Mouse (Mus musculus) small intestine, adult 2 months (tissue): Measurements from ENCODE around the gene Gpm6a.

Experiments used
- CTCF ChIP-seq: fragments of 200-500 bp; IDR thresholded peaks from 2 replicates; pipeline ENCODE4 v1.5.1; 2012; ENCODE audit warnings: low read depth, mild to moderate bottlenecking, control low read depth, inconsistent platforms, low read length, moderate library complexity, mixed read lengths; ENCODE audit not compliant: insufficient replicate concordance, insufficient read length; ENCODE audit errors: extremely low read depth
- POLR2A ChIP-seq: fragments of 200-500 bp; IDR thresholded peaks from 2 replicates; pipeline ENCODE4 v1.6.1; 2012; ENCODE audit warnings: low read depth, mild to moderate bottlenecking, control low read depth, inconsistent platforms, low read length, moderate library complexity

DNA sequence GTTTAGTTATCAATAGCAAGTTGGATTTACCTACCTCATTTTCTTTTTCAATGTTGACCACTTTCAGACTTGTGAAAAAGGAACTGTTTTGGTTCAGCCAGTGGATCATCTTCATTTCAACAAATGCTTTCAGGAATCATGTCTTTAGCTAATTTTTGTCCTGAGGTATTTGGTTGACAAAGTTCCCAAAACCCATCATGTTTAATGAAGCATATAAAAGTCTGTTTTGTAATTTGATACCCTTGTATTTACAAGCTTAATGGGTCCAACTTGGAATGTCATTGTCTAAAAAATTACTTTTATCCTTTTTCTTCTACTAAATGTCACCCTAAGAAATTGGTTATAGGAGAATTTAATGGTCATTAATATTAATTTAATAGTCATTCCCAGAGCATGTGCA is 6.9 kb downstream of the Gpm6a start:
- TF ChIP-seq CTCF, result no peak
- TF ChIP-seq POLR2A, result no peak
